Mouse (Mus musculus) G1E (cell line): Measurements from ENCODE around the gene Smg9.

Experiments used
- CTCF ChIP-seq: IDR thresholded peaks from 2 replicates; pipeline ENCODE4 v1.5.1; 2012; ENCODE audit warnings: low read depth, low read length, inconsistent platforms, mixed read lengths
- GATA1 ChIP-seq: IDR thresholded peaks from 2 replicates; pipeline ENCODE4 v1.6.1; 2012; ENCODE audit warnings: borderline replicate concordance, low read length, inconsistent platforms, mixed read lengths
- GATA2 ChIP-seq: IDR thresholded peaks from 2 replicates; pipeline ENCODE4 v1.6.1; 2012; ENCODE audit warnings: low read depth, low read length, inconsistent platforms, borderline replicate concordance
- TAL1 ChIP-seq: conservative IDR thresholded peaks from 2 replicates; pipeline ENCODE4 v1.6.1; 2012; ENCODE audit warnings: low read depth, low read length, inconsistent platforms, mixed read lengths

- no peak for TF ChIP-seq CTCF
- TF ChIP-seq TAL1: no peak
- TF ChIP-seq GATA2: no peak
- TF ChIP-seq GATA1: no peak
Observed at GRCm38 (mm10) chr7:24448782-24449517, 49.5 kb downstream of the Smg9 start.
